Mouse (Mus musculus) heart, postnatal 0 days (tissue): Measurements from ENCODE around the gene Aimp2. TPM values are rescaled to one million over a fixed set of nuclear protein-coding genes. Genes with fewer than 3 reads are reported as not detected.

Source experiments
- ATAC-seq: fragments of 200-750 bp; cut with Nextera tagmentation; 2 replicates; pipeline ENCODE4 v1.8.0; 2017; ENCODE audit warnings: low read depth, moderate number of reproducible peaks, moderate library complexity; ENCODE audit not compliant: insufficient read depth
- DNase-seq: peaks from one replicate; pipeline ENCODE4 v3.0.0-alpha.2; 2016; ENCODE audit warnings: low spot score
- H3K27ac ChIP-seq: fragments of 300-500 bp; sonication (generic); 2 replicates; pipeline ENCODE4 v1.5.1; 2014; ENCODE audit warnings: low read depth, mild to moderate bottlenecking
- H3K27me3 ChIP-seq: fragments of 300-500 bp; sonication (generic); 2 replicates; pipeline ENCODE4 v1.6.1; 2014; ENCODE audit warnings: low read length, mixed read lengths; ENCODE audit not compliant: control insufficient read depth, insufficient read depth
- H3K36me3 ChIP-seq: fragments of 300-500 bp; sonication (generic); replicated peaks from 2 replicates; pipeline ENCODE4 v1.6.1; 2014; ENCODE audit warnings: low read length, mixed read lengths; ENCODE audit not compliant: control insufficient read depth, insufficient read depth
- H3K4me1 ChIP-seq: fragments of 300-500 bp; sonication (generic); 2 replicates; pipeline ENCODE4 v1.6.1; 2014; ENCODE audit warnings: antibody characterized with exemption; ENCODE audit not compliant: control insufficient read depth, insufficient read depth
- H3K4me2 ChIP-seq: fragments of 300-500 bp; sonication (generic); 2 replicates; pipeline ENCODE4 v1.6.1; 2014; ENCODE audit warnings: low read depth, mild to moderate bottlenecking, low read length, moderate library complexity
- H3K4me3 ChIP-seq: fragments of 300-500 bp; sonication (generic); 2 replicates; pipeline ENCODE4 v1.5.1; 2014; ENCODE audit warnings: low read depth, low read length
- H3K9ac ChIP-seq: fragments of 300-500 bp; sonication (generic); replicated peaks from 2 replicates; pipeline ENCODE4 v1.6.1; 2014; ENCODE audit warnings: low read depth, low read length, mixed read lengths
- H3K9me3 ChIP-seq: fragments of 300-500 bp; sonication (generic); replicated peaks from 2 replicates; pipeline ENCODE4 v1.6.1; 2016; ENCODE audit warnings: low read length; ENCODE audit not compliant: control insufficient read depth
- CTCF ChIP-seq: IDR thresholded peaks from 2 replicates; pipeline ENCODE4 v1.5.1; 2016; ENCODE audit warnings: antibody characterized with exemption, control low read depth, low read depth
- EP300 ChIP-seq: IDR thresholded peaks from 2 replicates; pipeline ENCODE4 v1.6.1; 2016; ENCODE audit warnings: antibody characterized with exemption, low read depth
- WGBS: fragments of 180-500 bp; shearing (Covaris S2); extraction: QIAGEN DNeasy Blood & Tissue Kit; methylation state at CpG from one replicate; pipeline ENCODE4 v1.1.7; 2014; 5-methylcytosine and 5-hydroxymethylcytosine counted together
- polyA plus RNA-seq: library from polyadenylated mRNA; unstranded; fragments of >200 nt; fragmentation: Nextera tagmentation; extraction: Ambion mirVana; gene quantifications from 2 replicates; pipeline ENCODE4 v1.2.1, GENCODE M21; 2015
- total RNA-seq: library from RNA; depleted of rRNA; stranded (reverse); fragments of >200 nt; gene quantifications from 2 replicates; pipeline ENCODE4 v1.2.3, GENCODE M21; 2014; ENCODE audit warnings: low replicate concordance

Aimp2 gene
- total and polyA plus RNA-seq, 2 experiments from 2014 or later, result 67.2 to 99.0 TPM

DNA sequence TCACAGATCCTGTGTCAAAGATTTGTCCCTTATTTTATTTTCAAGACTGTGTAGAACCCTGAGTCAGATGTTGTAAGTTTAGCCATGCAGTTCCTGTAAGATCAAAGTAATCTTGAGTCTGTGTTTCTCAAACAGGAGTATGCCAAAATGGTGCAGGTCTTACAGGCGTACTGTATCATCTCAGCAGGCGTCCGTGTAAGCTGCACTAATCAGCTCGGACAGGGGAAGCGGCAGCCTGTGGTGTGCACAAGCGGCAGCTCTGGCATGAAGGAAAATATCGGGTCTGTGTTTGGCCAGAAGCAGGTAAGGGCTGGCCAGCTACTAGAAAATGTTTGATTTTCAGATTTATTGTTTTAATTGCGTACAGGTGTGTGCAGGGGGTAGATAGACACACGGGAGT is 6.6 kb upstream of the Aimp2 start:
- Histone ChIP-seq H3K27ac (no peak overlapping the region), H3K4me1 (no peaks in the 10 kb centered on the region), H3K27me3 (no peaks in the 10 kb centered on the region), H3K9ac (no peak overlapping the region), H3K4me2 (no peak overlapping the region), H3K36me3 (peaks cover 54% of the 10 kb centered on the region), H3K4me3 (no peak overlapping the region), H3K9me3 (no peaks in the 10 kb centered on the region)
- TF ChIP-seq CTCF, result no peak
- no peak for TF ChIP-seq EP300
- ATAC-seq, result no peak
- DNase-seq, result no peak
- 88% methylated on average over 9 of the region's 9 CpGs for WGBS

- H3K27ac ChIP-seq, result peak overlapping the region; percentile 95
- no peak for ATAC-seq
- 2% methylated on average over 9 of the region's 9 CpGs for WGBS
- H3K4me2 ChIP-seq, result peak overlapping the region; percentile 82
- TF ChIP-seq CTCF (no peak), EP300 (no peak)
- peak overlapping the region; percentile 63 for H3K9ac ChIP-seq
- peaks cover 31% of the 10 kb centered on the region for H3K36me3 ChIP-seq
- H3K4me3 ChIP-seq, result peak overlapping the region; percentile 73
- H3K4me1 ChIP-seq, result peaks cover 10% of the 10 kb centered on the region; the same call in 1 of the 2 replicates
- no peaks in the 10 kb centered on the region for H3K9me3 ChIP-seq
- no peaks in the 10 kb centered on the region for H3K27me3 ChIP-seq
- no peak for DNase-seq
These were observed 721 bp downstream of the Aimp2 start for GRCm38 (mm10) chr5:143908926-143909325.

- WGBS, result 72% methylated on average over 8 of the region's 8 CpGs
- DNase-seq (no peak), ATAC-seq (no peak)
- H3K9me3 ChIP-seq, result no peaks in the 10 kb centered on the region
- H3K4me2 ChIP-seq, result no peak overlapping the region
- no peak overlapping the region for H3K4me3 ChIP-seq
- no peak overlapping the region for H3K9ac ChIP-seq
- peaks cover 46% of the 10 kb centered on the region for H3K36me3 ChIP-seq
- no peak overlapping the region for H3K27ac ChIP-seq
- no peaks in the 10 kb centered on the region for H3K27me3 ChIP-seq
- H3K4me1 ChIP-seq, result peaks cover 10% of the 10 kb centered on the region; the same call in 1 of the 2 replicates
- no peak for TF ChIP-seq CTCF
- no peak for TF ChIP-seq EP300
These were observed 3.2 kb downstream of the Aimp2 start for GRCm38 (mm10) chr5:143906429-143906828.

DNA sequence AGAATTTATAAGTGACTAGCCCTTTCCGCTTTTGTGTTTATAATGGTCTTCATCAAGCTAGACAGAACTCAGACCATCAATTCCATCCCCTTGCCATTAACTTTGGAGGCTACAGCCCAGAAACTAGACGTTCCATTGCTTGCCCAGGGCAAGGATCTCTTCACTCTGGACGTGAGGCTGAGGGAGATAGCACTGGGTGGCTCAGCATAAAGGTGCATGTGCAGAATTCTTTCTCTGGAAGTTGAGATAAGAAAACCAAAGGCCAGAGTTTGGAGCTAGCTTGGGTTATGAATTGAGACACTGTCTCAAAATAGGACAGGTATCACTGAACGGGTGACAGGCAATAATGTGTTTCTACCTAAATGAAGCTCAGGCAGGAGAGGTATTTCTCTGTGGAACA is 5.8 kb downstream of the Aimp2 start:
- 60% methylated on average over 4 of the region's 4 CpGs for WGBS
- DNase-seq, result no peak

GRCm38 (mm10) chr5:143902111-143902510 is 7.5 kb downstream of the Aimp2 start:
- Histone ChIP-seq H3K27me3 (no peaks in the 10 kb centered on the region), H3K36me3 (peaks cover 75% of the 10 kb centered on the region), H3K27ac (no peak overlapping the region), H3K9ac (no peak overlapping the region), H3K9me3 (no peaks in the 10 kb centered on the region), H3K4me3 (no peak overlapping the region), H3K4me1 (0 out of 2 replicates have a peak, but pooled peaks cover 3% of the 10 kb centered on the region), H3K4me2 (no peak overlapping the region)
- DNase-seq (no peak), ATAC-seq (no peak)
- 77% methylated on average over 3 of the region's 3 CpGs for WGBS
- TF ChIP-seq EP300 (no peak), CTCF (no peak)

More for the DNA sequence above, 5.8 kb downstream of the Aimp2 start:
- Histone ChIP-seq H3K27me3 (no peaks in the 10 kb centered on the region), H3K4me3 (no peak overlapping the region), H3K4me1 (peaks cover 5% of the 10 kb centered on the region; the same call in 1 of the 2 replicates), H3K27ac (no peak overlapping the region), H3K36me3 (peaks cover 59% of the 10 kb centered on the region), H3K9ac (no peak overlapping the region), H3K9me3 (no peaks in the 10 kb centered on the region), H3K4me2 (no peak overlapping the region)
- TF ChIP-seq CTCF, result no peak
- no peak for TF ChIP-seq EP300
- no peak for ATAC-seq

GRCm38 (mm10) chr5:143897635-143898330 is 11.9 kb downstream of the Aimp2 start, which contains the start of gene Ankrd61:
Gene Ankrd61, minus strand, starts transcription at chr5:143897685.
- no peaks in the 10 kb centered on the region for H3K4me1 ChIP-seq
- H3K9me3 ChIP-seq, result no peaks in the 10 kb centered on the region
- no peak within 1 kb of the TSS for H3K4me3 ChIP-seq
- H3K36me3 ChIP-seq, result peaks cover 62% of the 10 kb centered on the region
- no peaks in the 10 kb centered on the region for H3K27me3 ChIP-seq
- no peak for ATAC-seq
- WGBS, result 82% methylated on average over 14 of the region's 14 CpGs
- no peak within 1 kb of the TSS for H3K4me2 ChIP-seq
- TF ChIP-seq CTCF (no peak), EP300 (no peak)
- no peak within 1 kb of the TSS for H3K27ac ChIP-seq
- no peak for DNase-seq
- no peak within 1 kb of the TSS for H3K9ac ChIP-seq
